Mouse (Mus musculus): Measurements from ENCODE around the gene Ccdc158.

- no peak for TF ChIP-seq POLR2A (IDR thresholded peaks at IDR 0.05; ENCODE audit: low read depth, low read length)
- TF ChIP-seq CTCF (IDR thresholded peaks at IDR 0.05; ENCODE audit: borderline replicate concordance, insufficient read depth, low read length): no peak
These were observed 26.7 kb upstream of the Ccdc158 start for GRCm38 (mm10) chr5:92701750-92702149.
